In genomic region chr10:66891811-66892210, GRCm38 (mm10) we compare ENCODE assay signal across 29 mouse cellular contexts.
"Had no signal": no experiment of that assay in that cellular context is flagged by ENCODE, and none has a peak within 500 bp of the region (broad histone marks: within the 10 kb centered on the region; RNA-seq: fewer than 3 reads in every experiment).

No protein-coding gene starts in this region.

- H3K9ac ChIP-seq: heart, embryonic 13.5 days; heart, embryonic 15.5 days; hindbrain, embryonic 14.5 days; intestine, embryonic 15.5 days; limb, embryonic 12.5 days; liver, embryonic 13.5 days; liver, embryonic 15.5 days had no signal

- H3K4me2 ChIP-seq: heart, embryonic 11.5 days; heart, embryonic 13.5 days; heart, embryonic 15.5 days; hindbrain, embryonic 14.5 days; intestine, embryonic 15.5 days; limb, embryonic 12.5 days; liver, embryonic 11.5 days; liver, embryonic 13.5 days; liver, embryonic 15.5 days had no signal

- H3K9me3 ChIP-seq: heart, embryonic 13.5 days; heart, embryonic 15.5 days; intestine, embryonic 15.5 days; limb, embryonic 10.5 days; limb, embryonic 12.5 days; liver, embryonic 13.5 days; liver, embryonic 15.5 days had no signal

- H3K4me3 ChIP-seq: heart, adult 2 months; heart, embryonic 13.5 days; heart, embryonic 15.5 days; intestine, embryonic 15.5 days; layer of hippocampus, adult 2 months; left cerebral cortex, adult 2 months; limb, embryonic 10.5 days; limb, embryonic 12.5 days; liver, embryonic 13.5 days; liver, embryonic 15.5 days had no signal

- DNase-seq: gastrocnemius, postnatal 14 days; gastrocnemius, postnatal 36 days; heart, adult 11 months; heart, adult 2 months; heart, postnatal 14 days; heart, postnatal 36 days; kidney, adult 18-20 months; kidney, adult 8-10 months; kidney, postnatal 10 days; kidney, postnatal 25 days; kidney, postnatal 4 days; layer of hippocampus, adult 9-11 months; layer of hippocampus, postnatal 36 days; liver; liver, embryonic 13.5 days had no signal

- H3K27me3 ChIP-seq: heart, embryonic 13.5 days; heart, embryonic 15.5 days; intestine, embryonic 15.5 days; limb, embryonic 12.5 days; liver, embryonic 13.5 days; liver, embryonic 15.5 days had no signal

- H3K27ac ChIP-seq: heart, adult 2 months; heart, embryonic 13.5 days; heart, embryonic 15.5 days; hindbrain, embryonic 14.5 days; intestine, embryonic 15.5 days; layer of hippocampus, adult 2 months; left cerebral cortex, adult 2 months; limb, embryonic 10.5 days; limb, embryonic 12.5 days; liver, embryonic 13.5 days; liver, embryonic 15.5 days had no signal

- H3K36me3 ChIP-seq: heart, embryonic 13.5 days; heart, embryonic 15.5 days; intestine, embryonic 15.5 days; limb, embryonic 10.5 days; limb, embryonic 12.5 days; liver, embryonic 13.5 days; liver, embryonic 15.5 days had no signal

- ATAC-seq: hindbrain, embryonic 16.5 days; inflammation-experienced regulatory T-cells, adult 6 months; intestine, embryonic 15.5 days; intestine, postnatal 0 days had no signal

- H3K4me1 ChIP-seq: heart, embryonic 15.5 days; intestine, embryonic 15.5 days; liver, embryonic 13.5 days; liver, embryonic 15.5 days had no signal
